Mouse (Mus musculus): Measurements from ENCODE around the gene Dmc1.

DNA sequence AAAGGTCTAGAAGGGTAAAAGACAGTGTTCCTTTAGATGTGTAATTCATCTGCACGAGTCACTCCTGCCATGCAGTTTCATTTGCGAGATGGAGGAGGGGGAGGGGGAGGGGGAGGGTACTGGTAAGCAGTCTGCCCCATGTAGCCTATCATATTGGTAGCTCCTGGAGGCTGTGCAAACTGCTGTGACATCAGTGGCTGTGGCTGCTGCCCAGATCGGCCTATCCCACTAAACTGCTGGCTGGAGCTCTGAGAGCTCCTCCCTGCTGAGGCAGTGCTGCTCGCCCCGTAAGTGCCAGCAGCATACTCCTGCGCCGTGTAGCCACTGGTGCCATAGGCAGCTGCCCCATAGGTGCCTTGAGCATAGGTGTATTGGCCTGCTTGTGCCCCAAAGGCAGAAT, 75.0 kb downstream of the Dmc1 start:
- TF ChIP-seq CEBPB (IDR thresholded peaks at IDR 0.05; ENCODE audit: insufficient read depth, poor library complexity, severe bottlenecking) (no peak), POLR2A (IDR thresholded peaks at IDR 0.05; ENCODE audit: insufficient read length, low read depth) (peak; percentile 38), TCF3 (IDR thresholded peaks at IDR 0.05; ENCODE audit: insufficient read length, low read depth) (no peak), POLR2AphosphoS2 (IDR thresholded peaks at IDR 0.05; ENCODE audit: insufficient read length, low read depth) (peak; percentile 75), E2F4 (IDR thresholded peaks at IDR 0.05; ENCODE audit: insufficient read depth) (no peak), TCF12 (IDR thresholded peaks at IDR 0.05; ENCODE audit: insufficient read depth, poor library complexity, severe bottlenecking) (no peak), MAX (IDR thresholded peaks at IDR 0.05; ENCODE audit: low read depth) (no peak), MYOG (IDR thresholded peaks at IDR 0.05; ENCODE audit: control insufficient read depth in 1 of 3, insufficient read depth in 1 of 3, insufficient read length in 2 of 3, low read depth in 2 of 3) (no peak), REST (IDR thresholded peaks at IDR 0.05; ENCODE audit: insufficient read depth, insufficient read length) (no peak)

Data from myocyte (in vitro differentiated cells).